Mouse (Mus musculus) myocyte (in vitro differentiated cells): ENCODE data around the gene Slc9a7.

Source experiments
- CEBPB ChIP-seq: IDR thresholded peaks from 2 replicates; pipeline ENCODE4 v1.6.1; 2011; ENCODE audit warnings: mild to moderate bottlenecking, moderate library complexity; ENCODE audit not compliant: poor library complexity, insufficient read depth, severe bottlenecking
- E2F4 ChIP-seq: IDR thresholded peaks from one replicate; pipeline ENCODE4 v1.6.1; 2011; ENCODE audit warnings: mild to moderate bottlenecking, control low read depth, moderate library complexity; ENCODE audit not compliant: insufficient read depth
- MAX ChIP-seq: IDR thresholded peaks from one replicate; pipeline ENCODE4 v1.6.1; 2011; ENCODE audit warnings: low read depth, mild to moderate bottlenecking, control low read depth
- MYOD1 ChIP-seq, 3 experiments: IDR thresholded peaks; one replicate each; pipeline ENCODE4 v1.6.1; 2011; ENCODE audit warnings: control low read depth in 2 of 3, low read depth in 2 of 3, mild to moderate bottlenecking in 2 of 3, moderate library complexity in 1 of 3; ENCODE audit not compliant: insufficient read length in 2 of 3, control insufficient read depth in 1 of 3
- MYOG ChIP-seq, 3 experiments: IDR thresholded peaks; one replicate each; pipeline ENCODE4 v1.6.1; 2011; ENCODE audit warnings: control low read depth in 2 of 3, low read depth in 2 of 3, mild to moderate bottlenecking in 2 of 3; ENCODE audit not compliant: insufficient read length in 2 of 3, control insufficient read depth in 1 of 3, insufficient read depth in 1 of 3
- POLR2A ChIP-seq: IDR thresholded peaks from one replicate; pipeline ENCODE4 v1.6.1; 2011; ENCODE audit warnings: low read depth, mild to moderate bottlenecking, control low read depth, moderate library complexity; ENCODE audit not compliant: insufficient read length
- POLR2AphosphoS2 ChIP-seq: IDR thresholded peaks from one replicate; pipeline ENCODE4 v1.6.1; 2011; ENCODE audit warnings: low read depth, control low read depth; ENCODE audit not compliant: insufficient read length
- REST ChIP-seq: IDR thresholded peaks from one replicate; pipeline ENCODE4 v1.6.1; 2011; ENCODE audit warnings: mild to moderate bottlenecking, control low read depth, moderate library complexity; ENCODE audit not compliant: insufficient read depth, insufficient read length
- SRF ChIP-seq: IDR thresholded peaks from one replicate; pipeline ENCODE4 v1.6.1; 2011; ENCODE audit warnings: low read depth; ENCODE audit not compliant: control insufficient read depth, insufficient read length
- TCF12 ChIP-seq: IDR thresholded peaks from one replicate; pipeline ENCODE4 v1.6.1; 2011; ENCODE audit warnings: mild to moderate bottlenecking, control low read depth; ENCODE audit not compliant: poor library complexity, insufficient read depth, severe bottlenecking
- TCF3 ChIP-seq: IDR thresholded peaks from one replicate; pipeline ENCODE4 v1.6.1; 2011; ENCODE audit warnings: low read depth, control low read depth; ENCODE audit not compliant: insufficient read length
- USF1 ChIP-seq: IDR thresholded peaks from one replicate; pipeline ENCODE4 v1.6.1; 2011; ENCODE audit warnings: low read depth, mild to moderate bottlenecking, control low read depth, moderate library complexity

DNA sequence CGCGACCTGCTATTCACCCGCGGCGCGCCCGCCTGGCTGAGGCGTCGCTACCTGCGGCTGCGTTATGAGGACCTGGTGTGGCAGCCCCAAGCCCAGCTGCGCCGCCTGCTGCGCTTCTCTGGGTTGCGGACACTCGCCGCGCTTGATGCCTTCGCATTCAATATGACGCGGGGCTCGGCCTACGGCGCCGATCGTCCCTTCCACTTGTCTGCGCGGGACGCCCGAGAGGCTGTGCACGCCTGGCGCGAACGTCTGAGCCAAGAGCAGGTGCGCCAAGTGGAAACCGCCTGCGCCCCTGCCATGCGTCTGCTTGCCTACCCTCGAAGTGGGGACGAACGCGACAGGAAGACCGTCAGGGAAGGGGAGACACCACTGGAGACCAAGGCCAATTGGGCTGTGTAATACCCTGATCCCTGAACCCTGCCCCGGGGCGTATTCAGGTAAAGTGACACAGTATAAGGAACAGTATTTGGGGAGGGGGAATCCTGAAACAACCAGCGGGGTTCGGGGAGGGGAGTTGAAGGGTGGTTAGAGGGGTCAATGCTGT lies 230.8 kb downstream of the Slc9a7 start:
- TF ChIP-seq E2F4 (no peak), CEBPB (no peak), USF1 (no peak), POLR2A (no peak), POLR2AphosphoS2 (no peak), MAX (no peak), TCF12 (no peak), MYOD1 (IDR thresholded peaks at IDR 0.05; ENCODE audit: control insufficient read depth in 1 of 3, insufficient read length in 2 of 3, low read depth in 2 of 3) (no peak), MYOG (IDR thresholded peaks at IDR 0.05; ENCODE audit: control insufficient read depth in 1 of 3, insufficient read depth in 1 of 3, insufficient read length in 2 of 3, low read depth in 2 of 3) (no peak), TCF3 (no peak), SRF (no peak), REST (no peak)
